Mouse (Mus musculus) kidney, embryonic 14.5 days (tissue): Measurements from ENCODE around the gene Serpina3c. TPM values are rescaled to one million over a fixed set of nuclear protein-coding genes. Genes with fewer than 3 reads are reported as not detected.
"Not testable (repeated sequence)": the region's sequence is repeated elsewhere in the genome, so short reads cannot be mapped to it uniquely, and the experiment has no call there.

ENCODE experiments used
- ATAC-seq: fragments of 200-750 bp; cut with Nextera tagmentation; 2 replicates; pipeline ENCODE4 v1.8.0; 2017; ENCODE audit warnings: moderate number of reproducible peaks, mild to moderate bottlenecking, moderate TSS enrichment, moderate library complexity; ENCODE audit not compliant: low FRiP score, low TSS enrichment
- H3K27ac ChIP-seq: fragments of 300-500 bp; sonication (generic); 2 replicates; pipeline ENCODE4 v1.5.1; 2014; ENCODE audit warnings: low read depth, mild to moderate bottlenecking, low read length, moderate library complexity, mixed read lengths
- H3K27me3 ChIP-seq: fragments of 300-500 bp; sonication (generic); 2 replicates; pipeline ENCODE4 v1.6.1; 2014; ENCODE audit warnings: mild to moderate bottlenecking, low read length; ENCODE audit not compliant: control insufficient read depth, insufficient read depth
- H3K36me3 ChIP-seq: fragments of 300-500 bp; sonication (generic); 2 replicates; pipeline ENCODE4 v1.6.1; 2014; ENCODE audit warnings: low read length, mixed read lengths; ENCODE audit not compliant: control insufficient read depth, insufficient read depth
- H3K4me1 ChIP-seq: fragments of 300-500 bp; sonication (generic); 2 replicates; pipeline ENCODE4 v1.6.1; 2014; ENCODE audit warnings: low read length, mixed read lengths; ENCODE audit not compliant: control insufficient read depth, insufficient read depth
- H3K4me2 ChIP-seq: fragments of 300-500 bp; sonication (generic); replicated peaks from 2 replicates; pipeline ENCODE4 v1.6.1; 2014; ENCODE audit warnings: low read depth, mild to moderate bottlenecking, low read length
- H3K4me3 ChIP-seq: fragments of 300-500 bp; sonication (generic); 2 replicates; pipeline ENCODE4 v1.5.1; 2014; ENCODE audit warnings: mild to moderate bottlenecking, low read length
- H3K9ac ChIP-seq: fragments of 300-500 bp; sonication (generic); 2 replicates; pipeline ENCODE4 v1.6.1; 2014; ENCODE audit warnings: low read depth, mild to moderate bottlenecking, low read length, moderate library complexity
- H3K9me3 ChIP-seq: fragments of 300-500 bp; sonication (generic); 2 replicates; pipeline ENCODE4 v1.6.1; 2016; ENCODE audit warnings: low read length; ENCODE audit not compliant: control insufficient read depth
- WGBS: fragments of 180-500 bp; shearing (Covaris S2); extraction: QIAGEN DNeasy Blood & Tissue Kit; methylation state at CpG from one replicate; pipeline ENCODE4 v1.1.7; 2014; 5-methylcytosine and 5-hydroxymethylcytosine counted together
- polyA plus RNA-seq: library from polyadenylated mRNA; unstranded; fragments of >200 nt; fragmentation: Nextera tagmentation; extraction: Ambion mirVana; gene quantifications from 2 replicates; pipeline ENCODE4 v1.2.1, GENCODE M21; 2014

Gene Serpina3c
- polyA plus RNA-seq, 1 experiment from 2014 or later, result not detected

- no peak for ATAC-seq
- no peaks in the 10 kb centered on the region for H3K27me3 ChIP-seq
- no peak within 1 kb of the TSS for H3K27ac ChIP-seq
- H3K4me2 ChIP-seq, result no peak within 1 kb of the TSS
- no peaks in the 10 kb centered on the region for H3K36me3 ChIP-seq
- H3K9ac ChIP-seq, result no peak within 1 kb of the TSS
- H3K9me3 ChIP-seq, result no peaks in the 10 kb centered on the region
- no peak within 1 kb of the TSS for H3K4me3 ChIP-seq
- 78% methylated on average over 5 of the region's 5 CpGs for WGBS
- H3K4me1 ChIP-seq, result no peaks in the 10 kb centered on the region
These were observed 26.0 kb downstream of the Serpina3c start, which contains the start of gene Serpina3b for GRCm38 (mm10) chr12:104127696-104128095. Serpina3b (plus strand) TSS chr12:104127996.

DNA sequence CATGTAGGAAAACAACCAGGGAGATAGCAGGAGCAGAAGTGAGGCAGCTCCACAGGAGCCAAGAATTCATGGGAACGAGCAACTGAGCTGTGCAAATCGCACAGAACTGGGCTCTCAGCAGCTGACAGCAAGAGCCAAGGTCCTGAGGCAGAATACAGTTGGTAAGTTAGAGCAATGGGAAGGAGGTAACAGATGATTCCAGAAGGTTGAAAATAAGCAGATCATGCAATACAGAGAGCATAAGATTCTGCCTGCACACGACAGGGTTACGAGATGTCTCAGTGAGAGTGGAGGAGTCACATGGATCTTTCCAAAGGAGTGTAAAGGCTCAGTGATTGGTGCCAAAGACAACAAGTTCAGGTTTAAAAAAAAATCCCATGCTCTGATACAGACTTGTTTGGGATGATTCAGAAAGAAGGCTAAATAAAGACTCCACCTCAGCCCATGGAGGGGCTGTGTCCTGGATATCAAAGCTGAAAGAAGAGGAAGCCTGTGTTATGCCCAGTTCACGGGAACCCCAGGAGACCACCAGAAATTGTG, 28.6 kb downstream of the Serpina3c start:
- Histone ChIP-seq H3K9me3 (no peaks in the 10 kb centered on the region), H3K27me3 (no peaks in the 10 kb centered on the region), H3K9ac (no peak overlapping the region), H3K4me3 (no peak overlapping the region), H3K4me2 (no peak overlapping the region), H3K4me1 (no peaks in the 10 kb centered on the region), H3K27ac (no peak overlapping the region), H3K36me3 (no peaks in the 10 kb centered on the region)
- WGBS, result 79% methylated on average over 5 of the region's 5 CpGs
- no peak for ATAC-seq

GRCm38 (mm10) chr12:104123996-104124395, 29.7 kb downstream of the Serpina3c start:
- no peak overlapping the region for H3K27ac ChIP-seq
- no peak overlapping the region for H3K4me2 ChIP-seq
- no peaks in the 10 kb centered on the region for H3K9me3 ChIP-seq
- H3K27me3 ChIP-seq, result no peaks in the 10 kb centered on the region
- 93% methylated on average over 2 of the region's 2 CpGs for WGBS
- no peaks in the 10 kb centered on the region for H3K36me3 ChIP-seq
- no peak for ATAC-seq
- no peak overlapping the region for H3K9ac ChIP-seq
- H3K4me1 ChIP-seq, result no peaks in the 10 kb centered on the region
- H3K4me3 ChIP-seq, result no peak overlapping the region

- ATAC-seq, result no peak
- 87% methylated on average over 1 of the region's 1 CpGs for WGBS
These were observed 30.6 kb downstream of the Serpina3c start for GRCm38 (mm10) chr12:104123097-104123496.

DNA sequence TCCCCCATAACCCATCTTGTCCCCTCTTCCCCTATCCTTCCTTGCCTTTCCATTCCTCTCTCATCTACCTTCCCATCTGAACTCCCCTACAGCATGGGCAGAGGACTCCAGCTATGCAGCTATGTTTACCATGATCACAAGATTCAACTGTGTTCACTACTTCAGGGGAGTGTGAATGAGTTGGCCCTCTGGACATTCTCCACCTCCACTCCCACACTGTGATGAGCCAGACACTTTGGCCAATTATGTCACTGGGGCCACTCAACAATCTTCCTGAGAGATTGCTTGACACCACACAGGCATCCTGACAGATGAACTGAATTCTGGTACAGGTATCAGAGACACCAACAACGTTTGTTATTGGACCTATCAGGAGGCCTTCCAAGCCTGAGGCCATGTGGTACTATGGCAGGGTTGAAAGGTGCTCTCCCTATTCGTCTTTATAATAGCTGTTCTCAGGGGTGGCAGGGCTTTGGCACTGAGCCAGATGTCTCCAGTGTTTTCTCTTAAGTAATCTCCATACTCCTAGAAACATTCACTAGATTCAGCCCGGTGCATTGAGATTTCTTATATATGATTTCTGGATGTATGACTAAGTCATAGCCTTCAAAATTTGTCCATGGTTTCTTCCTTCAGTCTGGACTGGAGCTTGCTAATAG, 38.6 kb downstream of the Serpina3c start:
- H3K9me3 ChIP-seq, result no peaks in the 10 kb centered on the region
- no peak overlapping the region for H3K27ac ChIP-seq
- WGBS, result 50% methylated on average over 3 of the region's 3 CpGs
- H3K36me3 ChIP-seq, result no peaks in the 10 kb centered on the region
- ATAC-seq, result no peak
- no peaks in the 10 kb centered on the region for H3K4me1 ChIP-seq
- H3K27me3 ChIP-seq, result no peaks in the 10 kb centered on the region
- no peak overlapping the region for H3K4me3 ChIP-seq
- H3K4me2 ChIP-seq, result no peak overlapping the region
- no peak overlapping the region for H3K9ac ChIP-seq

More at GRCm38 (mm10) chr12:104123097-104123496, 30.6 kb downstream of the Serpina3c start:
- no peak overlapping the region for H3K4me3 ChIP-seq
- H3K9ac ChIP-seq, result no peak overlapping the region
- no peaks in the 10 kb centered on the region for H3K4me1 ChIP-seq
- no peak overlapping the region for H3K4me2 ChIP-seq
- no peaks in the 10 kb centered on the region for H3K27me3 ChIP-seq
- H3K9me3 ChIP-seq, result no peaks in the 10 kb centered on the region
- H3K27ac ChIP-seq, result no peak overlapping the region
- H3K36me3 ChIP-seq, result no peaks in the 10 kb centered on the region

- not testable (repeated sequence) for H3K27me3 ChIP-seq, H3K36me3 ChIP-seq, H3K27ac ChIP-seq, H3K4me1 ChIP-seq, H3K9ac ChIP-seq, ATAC-seq, H3K9me3 ChIP-seq, H3K4me2 ChIP-seq, H3K4me3 ChIP-seq
- whole genome bisulfite sequencing, result 91% methylated on average over 11 of the region's 11 CpGs
These were observed 41.3 kb downstream of the Serpina3c start, which contains the start of gene Serpina3a for GRCm38 (mm10) chr12:104112333-104112732. Serpina3a (plus strand) TSS chr12:104112724.

DNA sequence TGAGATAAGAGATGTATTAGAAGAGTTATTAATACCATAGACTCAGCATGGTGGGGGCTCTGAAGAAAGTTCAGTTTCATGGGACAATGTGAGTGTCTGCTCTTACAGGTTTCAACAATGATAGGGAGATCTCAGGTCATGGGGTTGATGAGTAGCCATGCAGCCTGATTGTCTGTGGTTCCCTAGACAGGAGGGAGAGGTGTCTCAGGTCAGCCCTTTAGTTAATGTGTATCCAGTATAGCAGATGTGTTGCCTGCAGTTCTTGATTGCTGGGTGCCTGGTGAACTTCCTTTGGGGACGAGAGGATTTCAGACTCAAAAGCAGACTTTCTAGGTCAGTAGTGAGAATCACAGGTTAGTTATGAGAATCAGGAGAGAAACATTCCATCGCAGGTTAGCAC, 45.2 kb downstream of the Serpina3c start:
- Histone ChIP-seq H3K36me3 (no peaks in the 10 kb centered on the region), H3K4me1 (no peaks in the 10 kb centered on the region), H3K9me3 (no peaks in the 10 kb centered on the region), H3K9ac (no peak overlapping the region), H3K4me3 (no peak overlapping the region), H3K27me3 (no peaks in the 10 kb centered on the region), H3K27ac (no peak overlapping the region), H3K4me2 (no peak overlapping the region)
- no peak for ATAC-seq
- 74% methylated on average over 2 of the region's 2 CpGs for WGBS

- ATAC-seq, result no peak
- H3K4me3 ChIP-seq, result no peak overlapping the region
- no peaks in the 10 kb centered on the region for H3K9me3 ChIP-seq
- H3K4me2 ChIP-seq, result no peak overlapping the region
- H3K9ac ChIP-seq, result no peak overlapping the region
- H3K36me3 ChIP-seq, result no peaks in the 10 kb centered on the region
- no peaks in the 10 kb centered on the region for H3K4me1 ChIP-seq
- H3K27me3 ChIP-seq, result no peaks in the 10 kb centered on the region
- H3K27ac ChIP-seq, result no peak overlapping the region
These were observed 46.8 kb downstream of the Serpina3c start for GRCm38 (mm10) chr12:104106919-104107318.

DNA sequence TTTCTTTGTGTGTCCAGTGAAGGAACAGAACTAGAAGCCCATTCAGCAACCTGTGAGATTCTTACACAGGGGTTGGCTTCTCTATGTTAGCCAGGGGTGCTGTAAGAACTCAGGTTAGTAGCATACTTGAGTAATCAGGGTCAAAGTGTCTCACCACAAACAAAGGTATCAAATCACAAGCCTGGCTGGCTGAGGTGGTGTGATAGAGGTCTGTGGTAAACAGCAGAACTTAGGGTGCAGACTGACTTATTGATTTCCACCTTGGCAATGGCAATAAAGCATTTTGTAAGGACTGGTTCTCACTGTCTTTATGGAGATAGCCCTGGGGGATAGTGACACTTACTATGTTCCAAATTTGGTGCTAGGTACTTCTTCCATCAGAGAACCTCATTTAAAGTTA, 47.8 kb downstream of the Serpina3c start:
- Histone ChIP-seq H3K4me3 (no peak overlapping the region), H3K9ac (no peak overlapping the region), H3K27ac (no peak overlapping the region), H3K4me2 (no peak overlapping the region), H3K9me3 (no peaks in the 10 kb centered on the region), H3K27me3 (no peaks in the 10 kb centered on the region), H3K36me3 (no peaks in the 10 kb centered on the region), H3K4me1 (no peaks in the 10 kb centered on the region)
- no peak for ATAC-seq
